Mouse (Mus musculus) intestine, postnatal 0 days (tissue): ENCODE measurements around the gene Sdf2l1. TPM values are rescaled to one million over a fixed set of nuclear protein-coding genes. Genes with fewer than 3 reads are reported as not detected.

Experiments used
- ATAC-seq: fragments of 200-750 bp; cut with Nextera tagmentation; 2 replicates; pipeline ENCODE4 v1.8.0; 2017; ENCODE audit warnings: mild to moderate bottlenecking, moderate TSS enrichment, moderate library complexity
- H3K27ac ChIP-seq: fragments of 300-500 bp; sonication (generic); 2 replicates; pipeline ENCODE4 v1.5.1; 2014; ENCODE audit warnings: mild to moderate bottlenecking, low read depth, low read length, moderate library complexity
- H3K27me3 ChIP-seq: fragments of 300-500 bp; sonication (generic); replicated peaks from 2 replicates; pipeline ENCODE4 v1.6.1; 2014; ENCODE audit warnings: low read length, mixed read lengths; ENCODE audit not compliant: control insufficient read depth, insufficient read depth
- H3K36me3 ChIP-seq: fragments of 300-500 bp; sonication (generic); 2 replicates; pipeline ENCODE4 v1.6.1; 2014; ENCODE audit warnings: mild to moderate bottlenecking, moderate library complexity; ENCODE audit not compliant: control insufficient read depth, insufficient read depth
- H3K4me1 ChIP-seq: fragments of 300-500 bp; sonication (generic); replicated peaks from 2 replicates; pipeline ENCODE4 v1.6.1; 2014; ENCODE audit warnings: antibody characterized with exemption, low read length, mixed read lengths; ENCODE audit not compliant: control insufficient read depth, insufficient read depth
- H3K4me2 ChIP-seq: fragments of 300-500 bp; sonication (generic); replicated peaks from 2 replicates; pipeline ENCODE4 v1.6.1; 2014; ENCODE audit warnings: low read depth, mild to moderate bottlenecking, moderate library complexity
- H3K4me3 ChIP-seq: fragments of 300-500 bp; sonication (generic); 2 replicates; pipeline ENCODE4 v1.5.1; 2014; ENCODE audit warnings: low read depth, low read length
- H3K9ac ChIP-seq: fragments of 300-500 bp; sonication (generic); 2 replicates; pipeline ENCODE4 v1.6.1; 2014; ENCODE audit warnings: mild to moderate bottlenecking, low read depth, low read length
- H3K9me3 ChIP-seq: fragments of 300-500 bp; sonication (generic); 2 replicates; pipeline ENCODE4 v1.6.1; 2016; ENCODE audit warnings: mixed run types; ENCODE audit not compliant: control insufficient read depth
- CTCF ChIP-seq: sonication (generic); IDR thresholded peaks from 2 replicates; pipeline ENCODE4 v1.5.1; 2016; ENCODE audit warnings: low read depth, mild to moderate bottlenecking, control low read depth, antibody characterized with exemption, moderate library complexity
- WGBS: fragments of 180-500 bp; shearing (Covaris S2); extraction: QIAGEN DNeasy Blood & Tissue Kit; methylation state at CpG from one replicate; pipeline ENCODE4 v1.1.7; 2014; 5-methylcytosine and 5-hydroxymethylcytosine counted together
- polyA plus RNA-seq: library from polyadenylated mRNA; unstranded; fragments of >200 nt; fragmentation: Nextera tagmentation; extraction: Ambion mirVana; gene quantifications from 2 replicates; pipeline ENCODE4 v1.2.1, GENCODE M21; 2015

Gene Sdf2l1
- polyA plus RNA-seq = 67.9 and 70.3 TPM in 2 replicates

GRCm38 (mm10) chr16:17132089-17132905, at the start of gene Sdf2l1:
Sdf2l1 (minus strand) TSS chr16:17132383.
- Histone ChIP-seq H3K4me3 (peak within 1 kb of the TSS; percentile 76), H3K27me3 (no peaks in the 10 kb centered on the region), H3K4me1 (peaks cover 7% of the 10 kb centered on the region; the same call in 1 of the 2 replicates), H3K9me3 (no peaks in the 10 kb centered on the region), H3K9ac (peak within 1 kb of the TSS; percentile 63), H3K27ac (peak within 1 kb of the TSS; percentile 54; the same call in 1 of the 2 replicates), H3K4me2 (peak within 1 kb of the TSS; percentile 99), H3K36me3 (no peaks in the 10 kb centered on the region)
- ATAC-seq = peak; percentile 98
- 0% methylated on average over 46 of the region's 47 CpGs for WGBS
- peak; percentile 63 for TF ChIP-seq CTCF

GRCm38 (mm10) chr16:17181382-17181781, 49.2 kb upstream of the Sdf2l1 start:
- ATAC-seq = no peak
- H3K9me3 ChIP-seq = no peaks in the 10 kb centered on the region
- no peaks in the 10 kb centered on the region for H3K27me3 ChIP-seq
- no peak overlapping the region for H3K9ac ChIP-seq
- no peaks in the 10 kb centered on the region for H3K4me1 ChIP-seq
- peaks cover 3% of the 10 kb centered on the region; the same call in 1 of the 2 replicates for H3K36me3 ChIP-seq
- 68% methylated on average over 4 of the region's 4 CpGs for WGBS
- no peak overlapping the region for H3K4me3 ChIP-seq
- TF ChIP-seq CTCF = no peak
- H3K27ac ChIP-seq = peak overlapping the region; percentile 50; the same call in 1 of the 2 replicates
- no peak overlapping the region; the same call in 1 of the 2 replicates for H3K4me2 ChIP-seq

- Histone ChIP-seq H3K27ac (no peak overlapping the region), H3K36me3 (peaks cover 15% of the 10 kb centered on the region; the same call in 1 of the 2 replicates), H3K9me3 (no peaks in the 10 kb centered on the region), H3K9ac (no peak overlapping the region), H3K4me3 (no peak overlapping the region), H3K4me1 (0 out of 2 replicates have a peak, but pooled peaks cover 4% of the 10 kb centered on the region), H3K4me2 (no peak overlapping the region), H3K27me3 (no peaks in the 10 kb centered on the region)
- TF ChIP-seq CTCF = no peak
- no peak for ATAC-seq
- 96% methylated on average over 3 of the region's 3 CpGs for WGBS
Observed at GRCm38 (mm10) chr16:17179706-17180105, 47.5 kb upstream of the Sdf2l1 start.

- 0 out of 2 replicates have a peak, but pooled peaks cover 4% of the 10 kb centered on the region for H3K4me1 ChIP-seq
- H3K27ac ChIP-seq = no peak overlapping the region
- no peak for ATAC-seq
- H3K9me3 ChIP-seq = no peaks in the 10 kb centered on the region
- H3K36me3 ChIP-seq = peaks cover 15% of the 10 kb centered on the region; the same call in 1 of the 2 replicates
- no peak overlapping the region for H3K4me2 ChIP-seq
- H3K27me3 ChIP-seq = no peaks in the 10 kb centered on the region
- no peak for TF ChIP-seq CTCF
- no peak overlapping the region for H3K9ac ChIP-seq
- WGBS = 93% methylated on average over 1 of the region's 1 CpGs
- no peak overlapping the region for H3K4me3 ChIP-seq
Observed at GRCm38 (mm10) chr16:17177623-17178170, 45.5 kb upstream of the Sdf2l1 start.

- 53% methylated on average over 2 of the region's 2 CpGs for WGBS
- no peak for TF ChIP-seq CTCF
- Histone ChIP-seq H3K4me3 (no peak overlapping the region), H3K9me3 (no peaks in the 10 kb centered on the region), H3K27ac (peak overlapping the region; percentile 62; the same call in 1 of the 2 replicates), H3K4me2 (0 out of 2 replicates have a peak overlapping the region, but pooled peaks have one; percentile 13), H3K36me3 (peaks cover 15% of the 10 kb centered on the region; the same call in 1 of the 2 replicates), H3K27me3 (no peaks in the 10 kb centered on the region), H3K9ac (no peak overlapping the region), H3K4me1 (0 out of 2 replicates have a peak, but pooled peaks cover 4% of the 10 kb centered on the region)
- ATAC-seq = peak; percentile 85
Observed at GRCm38 (mm10) chr16:17175765-17176164, 43.6 kb upstream of the Sdf2l1 start.

- 67% methylated on average over 5 of the region's 5 CpGs for WGBS
Observed at GRCm38 (mm10) chr16:17168049-17168448, 35.9 kb upstream of the Sdf2l1 start.

More at GRCm38 (mm10) chr16:17168049-17168448, 35.9 kb upstream of the Sdf2l1 start:
- TF ChIP-seq CTCF = no peak
- 0 out of 2 replicates have a peak, but pooled peaks cover 7% of the 10 kb centered on the region for H3K36me3 ChIP-seq
- 0 out of 2 replicates have a peak, but pooled peaks cover 7% of the 10 kb centered on the region for H3K4me1 ChIP-seq
- H3K4me2 ChIP-seq = no peak overlapping the region
- no peaks in the 10 kb centered on the region for H3K9me3 ChIP-seq
- ATAC-seq = no peak
- H3K9ac ChIP-seq = no peak overlapping the region
- H3K27ac ChIP-seq = peak overlapping the region; percentile 75
- H3K4me3 ChIP-seq = no peak overlapping the region
- no peaks in the 10 kb centered on the region for H3K27me3 ChIP-seq
